Mouse (Mus musculus) CH12.LX (cell line): ENCODE measurements at regions not wholly inside any gene's neighbourhood (a gene's known extent, or its start where the extent isn't known, plus 50 kb on each side); places are given as distances from the start of the nearest gene placed in this dataset.
A peak's percentile ranks its signal among the peaks of the same experiment; 100 is the strongest.

ENCODE experiments used
- DNase-seq: peaks from one replicate; pipeline ENCODE4 v3.0.0-alpha.2; 2013; ENCODE audit errors: extremely low read depth
- H3K27ac ChIP-seq: 2 replicates; pipeline ENCODE4 v1.5.1; 2012; ENCODE audit warnings: low read depth, mild to moderate bottlenecking, control low read depth, moderate library complexity; ENCODE audit not compliant: insufficient read depth
- H3K27me3 ChIP-seq: replicated peaks from 2 replicates; pipeline ENCODE3; 2012; ENCODE audit warnings: inconsistent platforms
- H3K36me3 ChIP-seq, 2 experiments: replicated peaks in 1 of 2; 2 replicates each; pipeline versions ENCODE3 to v1.6.1; 2012; ENCODE audit warnings: inconsistent platforms in 1 of 2, low read length in 1 of 2, mild to moderate bottlenecking in 1 of 2, mixed read lengths in 1 of 2, moderate library complexity in 1 of 2; ENCODE audit not compliant: control insufficient read depth in 1 of 2, insufficient read depth in 1 of 2
- H3K4me1 ChIP-seq, 2 experiments: 2 replicates each; pipeline ENCODE4 v1.6.1; 2012; ENCODE audit warnings: inconsistent platforms in 1 of 2, moderate library complexity in 1 of 2; ENCODE audit not compliant: insufficient read depth in 2 of 2, control insufficient read depth in 1 of 2
- H3K4me2 ChIP-seq: 2 replicates; pipeline ENCODE4 v1.6.1; 2012; ENCODE audit warnings: low read depth, mild to moderate bottlenecking, control low read depth; ENCODE audit not compliant: poor library complexity, insufficient read depth, severe bottlenecking
- H3K4me3 ChIP-seq, 3 experiments: fragments of 150-350 bp in 1 of 3; sonication (generic) in 1 of 3; replicated peaks in 1 of 3; 2 replicates each; pipeline versions ENCODE3 to v1.5.1; 2011 to 2012; ENCODE audit warnings: low read depth in 2 of 3, low read length in 2 of 3, mild to moderate bottlenecking in 2 of 3, moderate library complexity in 2 of 3, control low read depth in 1 of 3, improper control_type of control experiment in 1 of 3, inconsistent platforms in 1 of 3, mixed read lengths in 1 of 3; ENCODE audit not compliant: poor library complexity in 1 of 3
- H3K79me2 ChIP-seq: replicated peaks from 2 replicates; pipeline ENCODE4 v1.6.1; 2012; ENCODE audit warnings: mild to moderate bottlenecking, moderate library complexity; ENCODE audit not compliant: control insufficient read depth, poor library complexity, insufficient read depth, severe bottlenecking; ENCODE audit errors: extremely low read depth
- H3K9ac ChIP-seq: 2 replicates; pipeline ENCODE4 v1.6.1; 2012; ENCODE audit warnings: low read depth, mild to moderate bottlenecking, control low read depth, moderate library complexity; ENCODE audit not compliant: insufficient read depth
- H3K9me3 ChIP-seq: replicated peaks from 2 replicates; pipeline ENCODE3; 2012; ENCODE audit warnings: low read length, inconsistent platforms, mixed read lengths
- BHLHE40 ChIP-seq: IDR thresholded peaks from 2 replicates; pipeline ENCODE4 v1.6.1; 2011; ENCODE audit warnings: mild to moderate bottlenecking, low read depth, low read length, improper control_type of control experiment
- CHD1 ChIP-seq: IDR thresholded peaks from 2 replicates; pipeline ENCODE4 v1.6.1; 2012; ENCODE audit warnings: low read depth, low read length, improper control_type of control experiment, inconsistent platforms
- CTCF ChIP-seq, 2 experiments: IDR thresholded peaks in 1 of 2; conservative IDR thresholded peaks in 1 of 2; 2 replicates each; pipeline ENCODE4 v1.5.1; 2011 to 2012; ENCODE audit warnings: low read depth in 2 of 2, low read length in 2 of 2, improper control_type of control experiment in 1 of 2, inconsistent platforms in 1 of 2, mild to moderate bottlenecking in 1 of 2, moderate library complexity in 1 of 2
- E2F4 ChIP-seq: IDR thresholded peaks from 2 replicates; pipeline ENCODE4 v1.6.1; 2011; ENCODE audit warnings: low read depth, low read length, improper control_type of control experiment; ENCODE audit not compliant: insufficient replicate concordance
- ELF1 ChIP-seq: IDR thresholded peaks from 2 replicates; pipeline ENCODE4 v1.6.1; 2014; ENCODE audit warnings: low read depth, mild to moderate bottlenecking, inconsistent platforms, low read length, improper control_type of control experiment
- ETS1 ChIP-seq: conservative IDR thresholded peaks from 2 replicates; pipeline ENCODE4 v1.6.1; 2012; ENCODE audit warnings: low read depth, mild to moderate bottlenecking, inconsistent platforms, low read length, improper control_type of control experiment, moderate library complexity
- HCFC1 ChIP-seq: IDR thresholded peaks from 2 replicates; pipeline ENCODE4 v1.6.1; 2012; ENCODE audit warnings: low read depth, mild to moderate bottlenecking, inconsistent platforms, low read length, improper control_type of control experiment
- IRF4 ChIP-seq: IDR thresholded peaks from 2 replicates; pipeline ENCODE4 v1.6.1; 2014; ENCODE audit warnings: low read depth, mild to moderate bottlenecking, inconsistent platforms, low read length, improper control_type of control experiment
- KAT2A ChIP-seq: IDR thresholded peaks from 2 replicates; pipeline ENCODE4 v1.6.1; 2012; ENCODE audit warnings: low read length, improper control_type of control experiment, inconsistent platforms; ENCODE audit not compliant: insufficient replicate concordance
- MAFK ChIP-seq: IDR thresholded peaks from 2 replicates; pipeline ENCODE4 v1.6.1; 2011; ENCODE audit warnings: low read length, improper control_type of control experiment; ENCODE audit not compliant: insufficient replicate concordance
- MEF2A ChIP-seq: IDR thresholded peaks from 2 replicates; pipeline ENCODE4 v1.6.1; 2014; ENCODE audit warnings: low read depth, mild to moderate bottlenecking, inconsistent platforms, low read length, improper control_type of control experiment, borderline replicate concordance
- MYC ChIP-seq: IDR thresholded peaks from 2 replicates; pipeline ENCODE4 v1.6.1; 2011; ENCODE audit warnings: low read depth, mild to moderate bottlenecking, improper control_type of control experiment, low read length
- PAX5 ChIP-seq: IDR thresholded peaks from 2 replicates; pipeline ENCODE4 v1.6.1; 2012; ENCODE audit warnings: low read length, inconsistent platforms, mixed read lengths
- POLR2A ChIP-seq: IDR thresholded peaks from 2 replicates; pipeline ENCODE4 v1.6.1; 2011; ENCODE audit warnings: low read depth, mild to moderate bottlenecking, improper control_type of control experiment, low read length
- TCF12 ChIP-seq: IDR thresholded peaks from 2 replicates; pipeline ENCODE4 v1.6.1; 2014; ENCODE audit warnings: low read depth, mild to moderate bottlenecking, inconsistent platforms, low read length, improper control_type of control experiment
- USF2 ChIP-seq: conservative IDR thresholded peaks from 2 replicates; pipeline ENCODE4 v1.6.1; 2011; ENCODE audit warnings: low read depth, low read length, improper control_type of control experiment
- ZNF384 ChIP-seq: IDR thresholded peaks from 2 replicates; pipeline ENCODE4 v1.6.1; 2012; ENCODE audit warnings: low read depth, low read length, improper control_type of control experiment, inconsistent platforms
- dilution Hi-C: fragments of 300-500 bp; cut with MboI; formaldehyde crosslinking; loops from 2 replicates; pipeline ENCODE4 v1.14.3; 2020; ENCODE audit warnings: low sequenced_read_pairs; ENCODE audit not compliant: extremely low pct_unique_long_range_greater_than_20kb, extremely low pct_ligation_motif_present
- in situ Hi-C: fragments of 300-500 bp; cut with MboI; formaldehyde crosslinking; loops from 3 replicates; pipeline ENCODE4 v1.14.3; 2019; ENCODE audit warnings: low sequenced_read_pairs, low pct_ligation_motif_present, low pct_unique_long_range_greater_than_20kb, mixed read lengths

DNA sequence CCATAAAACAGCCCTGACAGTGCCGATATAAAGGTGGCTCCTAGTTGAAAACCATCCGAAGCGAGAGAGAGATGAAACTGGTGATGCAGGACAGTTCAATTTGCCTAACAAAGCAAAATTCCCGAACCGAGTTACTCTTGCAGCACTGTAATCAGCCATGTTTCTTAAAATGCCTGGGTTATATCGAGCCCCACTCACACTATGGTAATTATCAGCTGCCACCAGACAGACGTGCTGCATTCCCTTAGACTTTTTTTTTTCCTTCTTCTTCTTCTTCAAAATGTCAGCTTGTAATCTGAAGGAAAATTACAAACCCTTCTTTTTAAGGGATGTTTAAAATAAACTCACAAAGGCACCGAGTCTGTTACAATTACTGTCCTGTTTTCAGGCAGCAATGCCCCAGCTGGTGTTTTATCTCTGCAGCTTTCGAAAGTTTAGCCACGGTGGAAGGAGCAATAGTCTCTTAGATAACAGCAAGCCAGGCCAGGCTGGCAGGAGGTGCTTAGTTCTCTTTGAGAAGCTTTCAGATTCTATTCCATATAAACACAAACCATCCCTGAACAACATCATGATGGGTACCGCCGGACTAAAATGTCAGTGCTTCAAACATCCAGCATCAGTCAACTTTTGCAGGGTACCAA is 289.4 kb upstream of the Atp2b1 start:
- in situ Hi-C loops (no loop called here), dilution Hi-C loops (no loop called here)
- H3K36me3 ChIP-seq = no peaks in the 10 kb centered on the region
- H3K4me2 ChIP-seq = peak overlapping the region; percentile 78
- no peaks in the 10 kb centered on the region for H3K27me3 ChIP-seq
- peaks cover 0 to 14% of the 10 kb centered on the region in 2 experiments; a peak in 2 of 4 replicates for H3K4me1 ChIP-seq
- no peak for DNase-seq
- no peaks in the 10 kb centered on the region for H3K79me2 ChIP-seq
- H3K27ac ChIP-seq = no peak overlapping the region
- H3K4me3 ChIP-seq = no peak overlapping the region
- no peaks in the 10 kb centered on the region for H3K9me3 ChIP-seq
- no peak overlapping the region for H3K9ac ChIP-seq
- no peak for TF ChIP-seq CHD1
- 0 out of 2 replicates have a peak, but pooled peaks have one; percentile 18 for TF ChIP-seq ZNF384

DNA sequence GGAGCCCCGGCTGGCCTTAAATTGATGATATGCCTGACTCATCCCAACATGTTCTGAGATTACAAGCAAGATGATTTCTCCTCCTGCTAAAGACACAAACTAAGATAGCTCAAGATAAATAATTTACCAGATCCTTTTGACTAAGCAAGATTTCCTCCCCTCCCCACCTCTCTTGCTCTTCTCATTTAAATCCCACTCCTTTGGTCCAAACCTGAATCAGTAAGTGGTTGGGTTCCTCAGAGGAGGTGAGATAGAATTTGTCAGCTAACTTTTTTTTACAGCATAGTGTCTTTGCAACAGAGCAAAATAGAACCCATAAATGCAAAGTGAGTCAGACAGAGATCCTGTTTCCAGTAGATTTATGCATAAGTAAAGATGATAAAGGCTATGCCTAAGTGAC is 286.0 kb upstream of the Atp2b1 start:
- in situ Hi-C loops (no loop called here), dilution Hi-C loops (no loop called here)
- DNase-seq = no peak
- no peak overlapping the region for H3K9ac ChIP-seq
- H3K4me2 ChIP-seq = no peak overlapping the region
- H3K79me2 ChIP-seq = no peaks in the 10 kb centered on the region
- H3K4me1 ChIP-seq = peaks cover 0 to 14% of the 10 kb centered on the region in 2 experiments; a peak in 2 of 4 replicates
- no peak overlapping the region for H3K27ac ChIP-seq
- no peaks in the 10 kb centered on the region for H3K36me3 ChIP-seq
- no peaks in the 10 kb centered on the region for H3K27me3 ChIP-seq
- H3K9me3 ChIP-seq = no peaks in the 10 kb centered on the region
- no peak overlapping the region for H3K4me3 ChIP-seq
- TF ChIP-seq ZNF384 (no peak), CTCF (conservative IDR thresholded peaks at IDR 0.05 in 1 of 2, IDR thresholded peaks at IDR 0.05 in 1 of 2; ENCODE audit: low read depth in 2 of 2, low read length in 2 of 2) (no peak), IRF4 (no peak), ETS1 (no peak), BHLHE40 (no peak), TCF12 (no peak)

DNA sequence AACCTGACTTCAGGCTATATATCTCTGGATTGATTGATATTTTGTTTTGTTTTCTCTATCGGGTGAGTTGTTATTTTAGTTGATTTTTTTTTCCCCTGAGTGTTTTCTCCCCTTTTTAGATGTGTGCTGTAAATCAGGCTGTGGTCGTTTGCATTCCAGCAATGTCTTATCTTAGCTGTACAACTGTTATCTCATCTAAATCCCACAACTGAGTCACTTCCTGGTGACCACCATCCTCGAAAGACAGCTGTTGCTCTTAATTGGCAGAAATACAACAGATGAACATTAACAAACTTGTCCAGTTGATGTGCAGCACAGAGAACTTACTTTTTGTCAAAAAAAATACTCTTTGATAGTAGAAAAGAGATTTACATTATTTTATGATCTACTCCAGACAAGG is 285.0 kb upstream of the Atp2b1 start:
- TF ChIP-seq MYC = no peak
- TF ChIP-seq E2F4 = no peak
- TF ChIP-seq IRF4 = no peak
- no peak for TF ChIP-seq ELF1
- TF ChIP-seq HCFC1 = no peak
- no peak for TF ChIP-seq PAX5
- no peak for TF ChIP-seq USF2
- no peak for TF ChIP-seq MAFK
- no peak for TF ChIP-seq BHLHE40
- TF ChIP-seq KAT2A = no peak
- TF ChIP-seq MEF2A = no peak
- no peak for TF ChIP-seq POLR2A
- TF ChIP-seq ETS1 = no peak
- H3K4me2 ChIP-seq = no peak overlapping the region
- no peaks in the 10 kb centered on the region for H3K36me3 ChIP-seq
- peaks cover 0 to 14% of the 10 kb centered on the region in 2 experiments; a peak in 2 of 4 replicates for H3K4me1 ChIP-seq
- in situ Hi-C loops = no loop called here
- H3K4me3 ChIP-seq = no peak overlapping the region
- no peak overlapping the region for H3K9ac ChIP-seq
- no peak for DNase-seq
- no peaks in the 10 kb centered on the region for H3K79me2 ChIP-seq
- H3K27me3 ChIP-seq = no peaks in the 10 kb centered on the region
- dilution Hi-C loops = no loop called here
- no peak overlapping the region for H3K27ac ChIP-seq
- no peaks in the 10 kb centered on the region for H3K9me3 ChIP-seq
